Mouse (Mus musculus) heart, adult 2 months (tissue): ENCODE results near the gene Cacna1c. TPM values are rescaled to one million over a fixed set of nuclear protein-coding genes. Genes with fewer than 3 reads are reported as not detected.

Source experiments
- DNase-seq, 2 experiments: peaks; one replicate each; pipeline ENCODE4 v3.0.0; 2021
- H3K27ac ChIP-seq: fragments of 200-600 bp; 2 replicates; pipeline ENCODE4 v1.8.1; 2022
- H3K27me3 ChIP-seq: fragments of 200-500 bp; 2 replicates; pipeline ENCODE4 v1.6.1; 2012; ENCODE audit warnings: mild to moderate bottlenecking, low read length, inconsistent platforms, mixed read lengths; ENCODE audit not compliant: control insufficient read depth, insufficient read depth
- H3K36me3 ChIP-seq: fragments of 200-500 bp; 2 replicates; pipeline ENCODE4 v1.6.1; 2012; ENCODE audit warnings: low read length, inconsistent platforms; ENCODE audit not compliant: control insufficient read depth, insufficient read depth
- H3K4me1 ChIP-seq: fragments of 200-500 bp; 2 replicates; pipeline ENCODE4 v1.6.1; 2011; ENCODE audit warnings: low read length; ENCODE audit not compliant: control insufficient read depth, insufficient read depth
- H3K4me3 ChIP-seq: fragments of 200-600 bp; 2 replicates; pipeline ENCODE4 v1.8.1; 2022
- H3K79me2 ChIP-seq: fragments of 200-500 bp; replicated peaks from 2 replicates; pipeline ENCODE4 v1.6.1; 2012; ENCODE audit warnings: mild to moderate bottlenecking, inconsistent platforms, low read length, moderate library complexity, mixed read lengths; ENCODE audit not compliant: control insufficient read depth, insufficient read depth
- H3K9ac ChIP-seq: fragments of 200-500 bp; 2 replicates; pipeline ENCODE4 v1.6.1; 2012; ENCODE audit warnings: low read depth, mild to moderate bottlenecking, control low read depth, inconsistent platforms, low read length, mixed read lengths
- CTCF ChIP-seq: fragments of 200-600 bp; IDR thresholded peaks from 2 replicates; pipeline ENCODE4 v1.8.1; 2022; ENCODE audit warnings: antibody characterized with exemption, mild to moderate bottlenecking, moderate library complexity
- EP300 ChIP-seq: fragments of 200-500 bp; IDR thresholded peaks from 2 replicates; pipeline ENCODE4 v1.6.1; 2011; ENCODE audit warnings: low read depth, low read length, control low read depth; ENCODE audit not compliant: insufficient read depth
- POLR2A ChIP-seq: fragments of 200-500 bp; IDR thresholded peaks from 2 replicates; pipeline ENCODE4 v1.6.1; 2011; ENCODE audit warnings: mild to moderate bottlenecking, low read depth, low read length, control low read depth; ENCODE audit not compliant: insufficient read depth
- WGBS: fragments of 180-500 bp; shearing (Covaris S2); methylation state at CpG from one replicate; pipeline ENCODE4 v1.1.7; 2018; 5-methylcytosine and 5-hydroxymethylcytosine counted together
- intact Hi-C: fragments of 180-260 bp; cut with DNase I; formaldehyde crosslinking; loops from one replicate; pipeline ENCODE4 v1.15.1; 2025
- polyA plus RNA-seq: library from polyadenylated mRNA; depleted of rRNA; stranded (reverse); fragments of >200 nt; gene quantifications from 2 replicates; pipeline ENCODE4 v1.2.3, GENCODE M21; 2012
- total RNA-seq, 2 experiments: library from RNA; stranded (reverse); gene quantifications; 2 replicates each; pipeline ENCODE4 v1.2.3; 2021

Cacna1c gene
- total and polyA plus RNA-seq, 3 experiments: 56.8 to 228 (median 194) TPM

DNA sequence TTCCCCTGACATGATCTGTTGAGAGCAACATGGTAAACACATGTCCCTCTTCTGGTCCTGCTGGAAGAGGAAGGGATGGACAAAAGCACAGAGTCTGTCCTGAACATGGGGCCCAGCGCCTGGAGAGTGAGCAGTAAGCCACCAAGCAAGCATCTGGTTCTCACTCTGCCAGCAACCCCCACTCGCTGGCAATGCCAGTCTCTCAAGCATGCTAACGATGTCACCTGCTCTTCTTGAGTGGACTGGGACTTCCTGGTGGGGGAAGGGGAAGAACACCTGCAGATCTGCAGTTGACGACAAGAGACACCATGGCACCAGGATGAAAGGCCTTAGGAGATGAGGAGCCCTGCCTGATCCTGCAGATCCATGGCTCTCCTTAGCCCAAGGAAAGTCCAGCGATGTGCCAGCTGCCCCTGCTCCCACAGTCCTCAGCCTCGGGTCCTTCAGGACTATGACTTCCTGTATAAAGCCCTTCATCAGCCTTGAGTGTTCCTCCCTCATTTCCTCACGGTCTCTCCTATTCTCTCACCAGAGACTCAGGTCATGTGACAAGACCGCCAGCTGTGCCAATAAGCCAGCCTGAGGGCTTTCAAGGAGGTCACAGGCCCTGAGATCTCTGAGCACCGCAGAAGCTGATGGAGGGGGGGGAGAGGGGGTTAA is 261.8 kb downstream of the Cacna1c start:
- TF ChIP-seq EP300 (no peak), POLR2A (no peak), CTCF (no peak)
- intact Hi-C loops: no loop called here
- H3K4me3 ChIP-seq: no peak overlapping the region
- 46% methylated on average over 9 of the region's 9 CpGs for WGBS
- H3K4me1 ChIP-seq: peaks cover 4% of the 10 kb centered on the region; the same call in 1 of the 2 replicates
- DNase-seq: no peak
- H3K9ac ChIP-seq: no peak overlapping the region
- no peak overlapping the region for H3K27ac ChIP-seq
- 0 out of 2 replicates have a peak, but pooled peaks cover 1% of the 10 kb centered on the region for H3K79me2 ChIP-seq
- no peaks in the 10 kb centered on the region for H3K27me3 ChIP-seq
- H3K36me3 ChIP-seq: no peaks in the 10 kb centered on the region; the same call in 1 of the 2 replicates

DNA sequence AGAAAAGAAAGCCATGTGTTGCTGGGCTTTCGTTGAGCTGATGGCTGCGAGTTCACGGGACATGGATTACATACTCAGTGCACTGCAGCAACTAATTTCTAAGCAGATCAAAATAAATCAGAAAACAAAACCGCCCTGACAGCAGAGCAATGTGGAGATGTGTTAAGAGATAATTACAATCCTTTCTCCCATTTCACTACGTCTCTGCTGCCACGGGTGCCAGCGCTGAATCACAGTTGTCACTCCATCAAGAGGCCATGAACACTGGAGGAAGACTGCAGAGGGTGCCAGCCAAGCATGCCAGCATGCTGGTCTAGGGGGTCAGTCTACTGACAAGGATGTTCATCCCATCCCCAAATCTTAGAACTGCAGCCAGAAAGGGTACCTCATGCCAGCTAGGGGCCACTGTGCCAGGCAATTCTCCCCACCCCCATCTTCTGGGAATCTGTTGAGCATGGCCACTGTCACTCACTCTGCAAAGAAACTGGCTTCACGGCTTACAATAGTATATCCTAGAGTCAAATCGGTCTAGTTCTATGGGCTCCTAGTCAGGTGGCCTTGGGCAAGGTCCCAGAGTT is 263.1 kb downstream of the Cacna1c start:
- H3K4me3 ChIP-seq: no peak overlapping the region

GRCm38 (mm10) chr6:118932002-118932700 is 264.1 kb downstream of the Cacna1c start:
- peaks cover 4% of the 10 kb centered on the region; the same call in 1 of the 2 replicates for H3K4me1 ChIP-seq
- no peak overlapping the region for H3K4me3 ChIP-seq
- H3K27me3 ChIP-seq: no peaks in the 10 kb centered on the region
- H3K27ac ChIP-seq: no peak overlapping the region
- no peak overlapping the region for H3K9ac ChIP-seq
- H3K36me3 ChIP-seq: no peaks in the 10 kb centered on the region; the same call in 1 of the 2 replicates
- intact Hi-C loops: no loop called here
- TF ChIP-seq EP300: no peak
- no peak for TF ChIP-seq CTCF
- no peak for DNase-seq
- WGBS: 80% methylated on average over 8 of the region's 8 CpGs
- H3K79me2 ChIP-seq: no peaks in the 10 kb centered on the region

More for the DNA sequence above, 263.1 kb downstream of the Cacna1c start:
- intact Hi-C loops: no loop called here
- Histone ChIP-seq H3K9ac (no peak overlapping the region), H3K79me2 (0 out of 2 replicates have a peak, but pooled peaks cover 1% of the 10 kb centered on the region), H3K27ac (no peak overlapping the region), H3K27me3 (no peaks in the 10 kb centered on the region), H3K36me3 (no peaks in the 10 kb centered on the region; the same call in 1 of the 2 replicates), H3K4me1 (peaks cover 4% of the 10 kb centered on the region; the same call in 1 of the 2 replicates)
- TF ChIP-seq EP300: no peak
- TF ChIP-seq POLR2A: no peak
- no peak for TF ChIP-seq CTCF
- 77% methylated on average over 9 of the region's 9 CpGs for WGBS
- no peak for DNase-seq

- Histone ChIP-seq H3K36me3 (no peaks in the 10 kb centered on the region), H3K4me3 (no peak overlapping the region), H3K27ac (no peak overlapping the region), H3K27me3 (no peaks in the 10 kb centered on the region), H3K9ac (no peak overlapping the region), H3K4me1 (peaks cover 1% of the 10 kb centered on the region; the same call in 1 of the 2 replicates), H3K79me2 (no peaks in the 10 kb centered on the region)
- no peak for DNase-seq
- 77% methylated on average over 3 of the region's 3 CpGs for WGBS
- TF ChIP-seq POLR2A: no peak
- no peak for TF ChIP-seq CTCF
- intact Hi-C loops: no loop called here
These were observed 269.5 kb downstream of the Cacna1c start for GRCm38 (mm10) chr6:118926669-118927068.

GRCm38 (mm10) chr6:118924426-118924825 is 271.8 kb downstream of the Cacna1c start:
- intact Hi-C loops: loop anchor here (2.0 to 5.0 kb wide), 2 partner anchors 174 to 428 kb away; no protein-coding TSS in a partner anchor
- no peak overlapping the region for H3K9ac ChIP-seq
- WGBS: 65% methylated on average over 12 of the region's 12 CpGs
- H3K27ac ChIP-seq: no peak overlapping the region
- H3K79me2 ChIP-seq: 0 out of 2 replicates have a peak, but pooled peaks cover 1% of the 10 kb centered on the region
- H3K36me3 ChIP-seq: no peaks in the 10 kb centered on the region
- TF ChIP-seq POLR2A (no peak), EP300 (no peak), CTCF (no peak)
- H3K27me3 ChIP-seq: no peaks in the 10 kb centered on the region
- H3K4me3 ChIP-seq: no peak overlapping the region
- no peak for DNase-seq
- peaks cover 1% of the 10 kb centered on the region for H3K4me1 ChIP-seq

DNA sequence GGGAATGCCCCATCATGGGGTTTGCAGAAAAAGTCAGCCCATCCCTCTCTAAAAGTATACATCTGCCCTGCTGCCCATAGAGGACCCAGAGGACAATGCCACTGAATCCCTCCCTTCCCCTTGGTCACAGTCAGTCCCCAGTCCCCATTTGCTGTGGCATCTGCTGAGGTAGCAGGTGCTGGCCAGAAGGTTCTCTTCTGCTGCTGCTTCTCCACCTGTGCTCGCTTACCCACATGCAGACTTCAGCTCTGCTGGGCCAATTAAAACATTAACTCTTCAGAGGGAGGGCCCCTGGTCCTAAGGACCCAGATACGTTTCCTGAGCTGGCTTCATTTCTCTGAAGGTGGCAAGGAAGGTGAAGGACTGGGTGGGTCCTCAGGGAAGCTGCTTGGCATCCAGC is 272.3 kb downstream of the Cacna1c start:
- Histone ChIP-seq H3K27ac (no peak overlapping the region), H3K4me1 (peaks cover 1% of the 10 kb centered on the region), H3K27me3 (no peaks in the 10 kb centered on the region), H3K36me3 (no peaks in the 10 kb centered on the region), H3K79me2 (0 out of 2 replicates have a peak, but pooled peaks cover 1% of the 10 kb centered on the region), H3K9ac (no peak overlapping the region), H3K4me3 (no peak overlapping the region)
- intact Hi-C loops: loop anchor here (2.0 to 5.0 kb wide), 3 partner anchors 175 to 428 kb away; no protein-coding TSS in a partner anchor
- no peak for DNase-seq
- TF ChIP-seq POLR2A (no peak), CTCF (no peak), EP300 (no peak)
- WGBS: 66% methylated on average over 2 of the region's 2 CpGs
